Mouse (Mus musculus): ENCODE measurements around the gene Ubp1. TPM values are rescaled to one million over a fixed set of nuclear protein-coding genes. Genes with fewer than 3 reads are reported as not detected.

Ubp1 gene
- polyA plus RNA-seq, 1 experiment from 2014 or later, result 48.9 TPM

DNA sequence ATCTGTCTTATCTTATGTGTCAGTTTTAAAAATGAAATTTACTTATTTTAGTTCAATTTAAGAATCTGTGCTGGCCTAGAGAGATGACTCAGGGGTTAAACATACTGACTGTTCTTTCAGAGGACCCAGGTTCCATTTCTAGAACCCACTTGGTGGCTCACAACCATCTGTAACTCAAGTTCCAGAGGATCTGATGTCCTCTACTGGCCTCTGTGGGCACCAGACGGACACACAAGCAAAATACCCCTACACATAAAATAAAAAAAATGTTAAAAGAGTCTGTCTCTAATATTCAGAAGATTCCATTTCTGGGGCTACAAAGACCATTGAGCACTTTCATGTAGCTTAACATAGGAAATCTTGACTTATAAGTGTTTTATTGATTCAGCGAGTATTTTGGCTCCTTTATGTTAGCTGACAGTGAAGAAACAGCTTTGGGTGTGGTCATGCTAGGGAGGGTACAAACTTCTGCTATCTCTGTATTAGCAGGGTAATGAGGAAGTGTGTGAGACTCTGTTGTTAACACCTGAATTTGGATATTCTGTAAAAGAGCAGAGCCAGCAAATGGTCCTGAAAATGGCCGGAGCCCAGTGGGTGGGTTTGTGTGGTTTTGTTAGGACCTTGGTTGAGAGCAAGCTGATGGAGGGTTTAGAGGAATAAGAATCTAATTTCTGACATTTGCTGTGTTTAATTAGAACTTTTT lies 10.5 kb downstream of the Ubp1 start:
- no peaks in the 10 kb centered on the region for H3K9me3 ChIP-seq (ENCODE audit: low read depth, low read length)
- WGBS, result 83% methylated on average over 3 of the region's 3 CpGs
- no peak for ATAC-seq (ENCODE audit: insufficient read depth)

DNA sequence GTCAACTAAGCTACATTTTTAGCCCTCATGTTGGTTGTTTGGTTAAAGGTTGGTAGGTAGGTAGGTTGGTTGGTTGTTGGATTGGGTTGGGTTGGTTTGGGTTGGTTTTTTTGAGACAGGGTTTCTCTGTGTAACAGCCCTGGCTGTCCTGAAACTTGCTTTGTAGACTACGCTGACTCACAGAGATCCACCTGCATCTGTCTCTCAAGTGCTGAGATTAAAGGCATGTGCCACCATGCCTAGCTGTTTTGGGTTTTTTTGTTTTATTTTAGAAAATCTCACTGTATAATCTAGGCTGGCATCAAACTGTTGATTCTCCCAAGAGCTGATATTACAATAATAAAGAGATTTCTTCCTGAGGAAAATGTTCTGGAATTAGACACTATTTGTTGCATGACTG lies 12.6 kb downstream of the Ubp1 start:
- DNase-seq (no peak), ATAC-seq (ENCODE audit: insufficient read depth) (no peak)
- H3K27ac ChIP-seq (ENCODE audit: low read depth), result no peak overlapping the region
- WGBS, result 92% methylated on average over 1 of the region's 1 CpGs
- H3K4me1 ChIP-seq (ENCODE audit: insufficient read depth), result no peaks in the 10 kb centered on the region
- no peak for TF ChIP-seq CTCF (IDR thresholded peaks at IDR 0.05; ENCODE audit: low read depth)
- no peaks in the 10 kb centered on the region for H3K9me3 ChIP-seq (ENCODE audit: low read depth, low read length)
- H3K4me2 ChIP-seq, result no peak overlapping the region
- peaks cover 35% of the 10 kb centered on the region for H3K36me3 ChIP-seq (ENCODE audit: insufficient read depth)
- no peak overlapping the region for H3K9ac ChIP-seq
- no peaks in the 10 kb centered on the region for H3K27me3 ChIP-seq (ENCODE audit: insufficient read depth, low read length)
- H3K4me3 ChIP-seq (ENCODE audit: low read depth, low read length), result no peak overlapping the region

More for the DNA sequence above, 10.5 kb downstream of the Ubp1 start:
- Histone ChIP-seq H3K36me3 (ENCODE audit: insufficient read depth) (peaks cover 15% of the 10 kb centered on the region), H3K4me3 (ENCODE audit: low read depth, low read length) (no peak overlapping the region), H3K27ac (ENCODE audit: low read depth) (no peak overlapping the region), H3K9ac (no peak overlapping the region), H3K4me1 (ENCODE audit: insufficient read depth) (no peaks in the 10 kb centered on the region), H3K27me3 (ENCODE audit: insufficient read depth, low read length) (no peaks in the 10 kb centered on the region), H3K4me2 (no peak overlapping the region)
- no peak for TF ChIP-seq CTCF (IDR thresholded peaks at IDR 0.05; ENCODE audit: low read depth)
- no peak for DNase-seq

- no peak overlapping the region for H3K9ac ChIP-seq
- no peak overlapping the region for H3K27ac ChIP-seq (ENCODE audit: low read depth)
- H3K36me3 ChIP-seq (ENCODE audit: insufficient read depth), result peaks cover 55% of the 10 kb centered on the region
- no peaks in the 10 kb centered on the region for H3K4me1 ChIP-seq (ENCODE audit: insufficient read depth)
- no peaks in the 10 kb centered on the region for H3K9me3 ChIP-seq (ENCODE audit: low read depth, low read length)
- DNase-seq (no peak), ATAC-seq (ENCODE audit: insufficient read depth) (no peak)
- H3K4me2 ChIP-seq, result no peak overlapping the region
- TF ChIP-seq CTCF (IDR thresholded peaks at IDR 0.05; ENCODE audit: low read depth), result no peak
- no peak overlapping the region for H3K4me3 ChIP-seq (ENCODE audit: low read depth, low read length)
- no peaks in the 10 kb centered on the region for H3K27me3 ChIP-seq (ENCODE audit: insufficient read depth, low read length)
- WGBS, result 77% methylated on average over 1 of the region's 1 CpGs
Observed at GRCm38 (mm10) chr9:113947216-113947615, 16.5 kb downstream of the Ubp1 start.

DNA sequence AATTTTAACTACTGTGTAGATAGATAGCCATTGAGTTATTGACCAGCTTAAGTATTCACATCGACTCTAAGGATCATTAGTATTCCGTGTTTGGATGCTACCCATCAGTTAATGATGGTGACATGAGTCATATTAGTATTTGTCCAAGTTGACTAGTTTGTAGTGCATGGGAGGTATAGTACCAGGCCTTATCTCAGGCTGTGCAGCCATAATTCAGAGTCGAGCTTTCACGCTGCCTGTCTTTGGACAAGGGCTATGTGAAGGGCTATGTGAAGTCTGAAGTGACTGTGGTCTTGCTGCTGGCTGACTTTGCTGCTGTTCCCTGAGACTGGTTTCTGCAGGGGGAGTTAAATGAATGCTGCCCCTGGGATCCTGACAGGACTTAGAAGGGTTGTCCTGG lies 27.0 kb downstream of the Ubp1 start:
- no peaks in the 10 kb centered on the region for H3K27me3 ChIP-seq (ENCODE audit: insufficient read depth, low read length)
- ATAC-seq (ENCODE audit: insufficient read depth) (no peak), DNase-seq (no peak)
- H3K9ac ChIP-seq, result no peak overlapping the region
- H3K4me3 ChIP-seq (ENCODE audit: low read depth, low read length), result no peak overlapping the region
- H3K9me3 ChIP-seq (ENCODE audit: low read depth, low read length), result no peaks in the 10 kb centered on the region
- no peak for TF ChIP-seq CTCF (IDR thresholded peaks at IDR 0.05; ENCODE audit: low read depth)
- H3K27ac ChIP-seq (ENCODE audit: low read depth), result no peak overlapping the region
- H3K4me1 ChIP-seq (ENCODE audit: insufficient read depth), result no peaks in the 10 kb centered on the region
- WGBS, result 88% methylated on average over 4 of the region's 4 CpGs
- peaks cover 60% of the 10 kb centered on the region for H3K36me3 ChIP-seq (ENCODE audit: insufficient read depth)
- H3K4me2 ChIP-seq, result no peak overlapping the region

DNA sequence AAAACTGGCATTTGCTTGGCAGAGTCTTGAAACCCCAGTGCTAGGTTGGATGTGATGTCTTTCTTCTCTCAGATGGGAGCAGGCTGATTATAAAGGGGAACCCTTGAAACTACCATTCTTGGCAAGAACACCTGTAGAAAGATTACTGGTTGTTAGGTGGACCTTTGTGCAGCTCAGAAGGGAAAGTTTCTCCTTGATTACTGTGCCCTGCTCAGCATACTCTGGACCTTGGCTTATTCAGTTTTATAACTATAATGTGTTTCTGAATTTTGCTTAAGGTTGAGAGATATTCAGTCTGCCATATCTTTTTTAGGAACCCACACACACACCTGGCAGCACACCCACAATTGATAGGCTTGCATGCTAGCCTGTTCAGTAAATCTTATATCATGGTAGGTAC lies 33.0 kb downstream of the Ubp1 start:
- Histone ChIP-seq H3K36me3 (ENCODE audit: insufficient read depth) (peaks cover 83% of the 10 kb centered on the region), H3K9me3 (ENCODE audit: low read depth, low read length) (no peaks in the 10 kb centered on the region), H3K27ac (ENCODE audit: low read depth) (no peak overlapping the region), H3K9ac (no peak overlapping the region), H3K4me2 (no peak overlapping the region), H3K27me3 (ENCODE audit: insufficient read depth, low read length) (no peaks in the 10 kb centered on the region), H3K4me1 (ENCODE audit: insufficient read depth) (no peaks in the 10 kb centered on the region), H3K4me3 (ENCODE audit: low read depth, low read length) (no peak overlapping the region)
- ATAC-seq (ENCODE audit: insufficient read depth), result no peak
- DNase-seq, result no peak
- no peak for TF ChIP-seq CTCF (IDR thresholded peaks at IDR 0.05; ENCODE audit: low read depth)

- ATAC-seq (ENCODE audit: insufficient read depth) (no peak), DNase-seq (no peak)
- Histone ChIP-seq H3K9ac (no peak overlapping the region), H3K4me3 (ENCODE audit: low read depth, low read length) (no peak overlapping the region), H3K4me1 (ENCODE audit: insufficient read depth) (no peaks in the 10 kb centered on the region), H3K4me2 (no peak overlapping the region), H3K27me3 (ENCODE audit: insufficient read depth, low read length) (no peaks in the 10 kb centered on the region), H3K36me3 (ENCODE audit: insufficient read depth) (peaks cover 82% of the 10 kb centered on the region), H3K9me3 (ENCODE audit: low read depth, low read length) (no peaks in the 10 kb centered on the region), H3K27ac (ENCODE audit: low read depth) (no peak overlapping the region)
- 91% methylated on average over 8 of the region's 8 CpGs for WGBS
- no peak for TF ChIP-seq CTCF (IDR thresholded peaks at IDR 0.05; ENCODE audit: low read depth)
Observed at GRCm38 (mm10) chr9:113964415-113964814, 33.7 kb downstream of the Ubp1 start.

GRCm38 (mm10) chr9:113966838-113967237 lies 36.1 kb downstream of the Ubp1 start:
- Histone ChIP-seq H3K9me3 (ENCODE audit: low read depth, low read length) (no peaks in the 10 kb centered on the region), H3K4me1 (ENCODE audit: insufficient read depth) (no peaks in the 10 kb centered on the region), H3K27me3 (ENCODE audit: insufficient read depth, low read length) (no peaks in the 10 kb centered on the region), H3K4me2 (no peak overlapping the region), H3K27ac (ENCODE audit: low read depth) (no peak overlapping the region), H3K4me3 (ENCODE audit: low read depth, low read length) (no peak overlapping the region), H3K36me3 (ENCODE audit: insufficient read depth) (peaks cover 89% of the 10 kb centered on the region), H3K9ac (no peak overlapping the region)
- no peak for ATAC-seq (ENCODE audit: insufficient read depth)
- WGBS, result 90% methylated on average over 4 of the region's 4 CpGs
- no peak for DNase-seq
- no peak for TF ChIP-seq CTCF (IDR thresholded peaks at IDR 0.05; ENCODE audit: low read depth)
